In the genomic region with DNA sequence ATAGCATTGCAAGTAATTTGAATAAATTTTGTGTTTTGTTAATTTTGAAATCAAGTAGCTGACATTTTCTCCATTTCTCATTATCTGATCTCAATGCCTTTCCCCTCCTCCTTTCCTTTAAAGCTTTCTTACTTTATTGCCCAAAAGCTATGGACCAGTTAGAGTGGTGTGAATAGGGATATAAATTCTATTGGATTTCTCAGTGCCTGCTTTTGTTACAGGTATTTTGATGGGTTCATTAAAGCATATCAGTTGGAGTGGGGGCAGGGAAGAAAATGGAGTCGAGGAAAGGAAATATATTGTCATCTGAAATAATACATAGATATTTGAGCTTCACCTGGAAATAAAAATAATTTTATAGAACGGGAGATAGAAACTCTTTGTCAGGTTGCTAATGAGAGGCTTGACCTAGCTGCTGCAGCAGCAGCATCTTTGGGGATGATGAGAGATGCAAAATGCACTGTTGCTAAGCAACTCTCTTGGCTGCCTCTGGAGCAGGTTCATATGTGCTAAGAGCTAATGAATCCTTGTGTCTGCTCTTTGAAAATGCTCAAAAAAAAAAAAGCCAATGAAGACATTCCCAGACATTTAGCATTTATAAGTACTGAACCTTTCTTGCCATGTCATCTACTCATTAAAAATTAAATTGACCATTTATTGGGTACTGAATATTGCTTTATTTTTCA, we compare ENCODE assay signal across 16 mouse cellular contexts.
A peak's percentile ranks its signal among the peaks of the same experiment; 100 is the strongest.
DNase-seq lines count a peak whose midpoint lies in the region; ATAC-seq lines count a peak whose summit lies in the region.
"Had no signal": no experiment of that assay in that cellular context is flagged by ENCODE, and none has a peak within 500 bp of the region (broad histone marks: within the 10 kb centered on the region; RNA-seq: fewer than 3 reads in every experiment).

No protein-coding gene starts in this region.

- H3K27ac ChIP-seq in midbrain, embryonic 11.5 days (ENCODE audit: low read depth, low read length), result no peak overlapping the region
- no peak overlapping the region for H3K27ac ChIP-seq in midbrain, embryonic 10.5 days (replicated peaks)
- peak overlapping the region; percentile 81 for H3K27ac ChIP-seq in hindbrain, embryonic 15.5 days (replicated peaks)
- peak overlapping the region; percentile 63 for H3K27ac ChIP-seq in neural tube, embryonic 15.5 days (replicated peaks)
- H3K27ac ChIP-seq: limb, embryonic 12.5 days; stomach, embryonic 15.5 days had no signal

- H3K9ac ChIP-seq in midbrain, embryonic 11.5 days (ENCODE audit: low read length), result no peak overlapping the region
- no peak overlapping the region for H3K9ac ChIP-seq in hindbrain, embryonic 15.5 days
- no peak overlapping the region for H3K9ac ChIP-seq in neural tube, embryonic 15.5 days (replicated peaks)
- H3K9ac ChIP-seq: limb, embryonic 12.5 days; stomach, embryonic 15.5 days had no signal

- H3K4me3 ChIP-seq in midbrain, embryonic 11.5 days (ENCODE audit: low read depth, low read length), result no peak overlapping the region
- no peak overlapping the region for H3K4me3 ChIP-seq in midbrain, embryonic 10.5 days
- H3K4me3 ChIP-seq in hindbrain, embryonic 15.5 days, result no peak overlapping the region
- H3K4me3 ChIP-seq in neural tube, embryonic 15.5 days (replicated peaks), result no peak overlapping the region
- H3K4me3 ChIP-seq: limb, embryonic 12.5 days; megakaryocyte, embryonic 14.5 days; stomach, embryonic 15.5 days had no signal

- no peaks in the 10 kb centered on the region for H3K27me3 ChIP-seq in midbrain, embryonic 11.5 days (ENCODE audit: control insufficient read depth, insufficient read depth, low read length)
- H3K27me3 ChIP-seq in midbrain, embryonic 10.5 days (ENCODE audit: low read depth, poor library complexity, severe bottlenecking), result no peaks in the 10 kb centered on the region
- no peaks in the 10 kb centered on the region for H3K27me3 ChIP-seq in hindbrain, embryonic 15.5 days
- H3K27me3 ChIP-seq in neural tube, embryonic 15.5 days (replicated peaks), result no peaks in the 10 kb centered on the region
- H3K27me3 ChIP-seq: limb, embryonic 12.5 days; megakaryocyte, embryonic 14.5 days; stomach, embryonic 15.5 days had no signal

- ATAC-seq in midbrain, embryonic 11.5 days (ENCODE audit: low FRiP score), result peak; percentile 72; the same call in 1 of the 2 replicates
- peak; percentile 80 for ATAC-seq in hindbrain, embryonic 15.5 days (ENCODE audit: low FRiP score, low read depth)
- peak; percentile 87 for ATAC-seq in neural tube, embryonic 15.5 days (ENCODE audit: low FRiP score)

- no peak overlapping the region for H3K4me2 ChIP-seq in midbrain, embryonic 11.5 days
- no peak overlapping the region for H3K4me2 ChIP-seq in hindbrain, embryonic 15.5 days
- H3K4me2 ChIP-seq in neural tube, embryonic 15.5 days, result 0 out of 2 replicates have a peak overlapping the region, but pooled peaks have one; percentile 22
- H3K4me2 ChIP-seq: limb, embryonic 12.5 days; stomach, embryonic 15.5 days had no signal

- H3K9me3 ChIP-seq in midbrain, embryonic 11.5 days (ENCODE audit: control insufficient read depth, low read length), result no peaks in the 10 kb centered on the region
- H3K9me3 ChIP-seq in midbrain, embryonic 10.5 days (replicated peaks), result no peaks in the 10 kb centered on the region
- H3K9me3 ChIP-seq in hindbrain, embryonic 15.5 days, result no peaks in the 10 kb centered on the region
- H3K9me3 ChIP-seq in neural tube, embryonic 15.5 days (replicated peaks), result no peaks in the 10 kb centered on the region
- H3K9me3 ChIP-seq: limb, embryonic 12.5 days; megakaryocyte, embryonic 14.5 days; stomach, embryonic 15.5 days had no signal

- WGBS in midbrain, embryonic 11.5 days, result 79% methylated on average over 2 of the region's 2 CpGs
- 78% methylated on average over 2 of the region's 2 CpGs for WGBS in midbrain, embryonic 10.5 days
- WGBS in hindbrain, embryonic 15.5 days, result 33% methylated on average over 2 of the region's 2 CpGs
- WGBS in neural tube, embryonic 15.5 days, result 19% methylated on average over 2 of the region's 2 CpGs

- no peaks in the 10 kb centered on the region for H3K4me1 ChIP-seq in midbrain, embryonic 11.5 days (ENCODE audit: control insufficient read depth, insufficient read depth, low read length)
- H3K4me1 ChIP-seq in midbrain, embryonic 10.5 days, result peaks cover 2% of the 10 kb centered on the region; the same call in 1 of the 2 replicates
- peaks cover 27% of the 10 kb centered on the region for H3K4me1 ChIP-seq in hindbrain, embryonic 15.5 days (replicated peaks)
- H3K4me1 ChIP-seq in neural tube, embryonic 15.5 days, result peaks cover 28% of the 10 kb centered on the region
- H3K4me1 ChIP-seq: limb, embryonic 12.5 days; megakaryocyte, embryonic 14.5 days had no signal

- H3K36me3 ChIP-seq in midbrain, embryonic 11.5 days (ENCODE audit: control insufficient read depth, insufficient read depth, low read length), result no peaks in the 10 kb centered on the region
- no peaks in the 10 kb centered on the region for H3K36me3 ChIP-seq in midbrain, embryonic 10.5 days
- no peaks in the 10 kb centered on the region for H3K36me3 ChIP-seq in hindbrain, embryonic 15.5 days
- no peaks in the 10 kb centered on the region for H3K36me3 ChIP-seq in neural tube, embryonic 15.5 days
- H3K36me3 ChIP-seq: limb, embryonic 12.5 days; stomach, embryonic 15.5 days had no signal

- peak; percentile 46 to 59 for DNase-seq in cerebellum, postnatal 10 days
- DNase-seq in cerebellum, postnatal 36 days, result no peak
- peak; percentile 75 for DNase-seq in midbrain, embryonic 11.5 days (ENCODE audit: low spot score, missing footprints)
- DNase-seq in midbrain, embryonic 10.5 days (ENCODE audit: low spot score), result no peak
- DNase-seq in gastrocnemius, postnatal 10 days, result no peak
- DNase-seq in thymus, postnatal 0 days (ENCODE audit: low spot score), result no peak
- DNase-seq: adrenal gland, adult 2 months; heart, adult 18-20 months; heart, postnatal 14 days; kidney, adult 18-20 months; lung, adult 18-20 months had no signal

Comparison
In these comparisons a context has a peak if more than half of its experiments do, and no peak if none do; other contexts are left out.
1. DNase-seq: peak in cerebellum, postnatal 10 days (2 of 2) and midbrain, embryonic 11.5 days (single experiment); none in cerebellum, postnatal 36 days (0 of 2), midbrain, embryonic 10.5 days (single experiment), gastrocnemius, postnatal 10 days (single experiment) and thymus, postnatal 0 days (single experiment).
2. H3K27ac ChIP-seq: peak in hindbrain, embryonic 15.5 days (single experiment) and neural tube, embryonic 15.5 days (single experiment); none in midbrain, embryonic 11.5 days (single experiment) and midbrain, embryonic 10.5 days (single experiment).
3. Peak in every context shown above with its lines, with median percentiles within 50 percentile points of each other: ATAC-seq.